ENCODE assay signal across 9 mouse cellular contexts in the genomic region with DNA sequence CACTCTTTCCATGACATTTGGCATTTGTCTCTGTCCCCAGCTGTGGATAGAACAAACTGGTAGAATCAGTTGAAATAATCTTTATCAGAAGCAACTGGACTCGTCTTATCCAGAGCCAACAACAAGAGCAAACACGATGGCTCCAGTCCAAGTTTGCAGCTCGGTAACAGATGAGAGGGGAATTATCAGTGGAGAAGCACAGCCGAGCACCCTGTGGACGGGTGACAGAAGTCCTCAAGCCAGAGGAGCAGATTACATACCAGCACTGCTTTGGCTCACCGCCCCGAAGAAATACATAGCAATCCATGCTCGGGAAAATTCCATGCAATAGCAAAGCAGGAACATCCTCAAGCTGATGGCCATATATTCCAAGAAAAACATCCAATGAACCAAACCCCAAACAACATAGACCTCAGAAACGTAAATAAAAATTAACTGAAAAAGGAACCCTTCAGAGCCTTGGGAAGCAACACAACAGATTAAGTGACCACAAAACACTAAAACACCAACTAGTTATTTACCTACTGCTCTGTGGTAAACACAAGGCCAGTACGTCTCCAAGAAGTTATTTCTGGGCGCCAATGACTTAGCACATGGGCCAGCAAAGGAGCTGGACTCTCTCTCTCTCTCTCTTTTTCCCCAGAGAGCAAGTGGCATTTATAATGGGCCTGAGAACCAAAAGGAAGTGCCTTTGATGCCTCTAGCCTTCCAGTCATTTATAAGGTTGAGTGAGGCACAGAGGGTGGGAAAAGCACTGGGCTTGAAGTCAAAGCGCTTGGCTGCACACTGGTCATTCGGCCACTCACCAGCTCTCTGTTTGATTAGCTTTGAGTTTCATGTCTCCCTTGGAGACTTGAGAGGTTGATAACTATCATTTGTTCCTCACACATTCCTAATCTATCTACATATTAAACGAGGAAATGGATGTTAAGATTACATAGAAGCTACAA.
DNase-seq lines count a peak whose midpoint lies in the region; ATAC-seq and TF ChIP-seq lines count a peak whose summit lies in the region.
"Had no signal": no experiment of that assay in that cellular context is flagged by ENCODE, and none has a peak within 500 bp of the region (broad histone marks: within the 10 kb centered on the region; RNA-seq: fewer than 3 reads in every experiment).

No protein-coding gene starts in this region.

- WGBS in heart, postnatal 0 days = 41% methylated on average over 14 of the region's 14 CpGs
- WGBS in forebrain, embryonic 10.5 days = 91% methylated on average over 14 of the region's 14 CpGs

- no peaks in the 10 kb centered on the region for H3K36me3 ChIP-seq in heart, postnatal 0 days (replicated peaks; ENCODE audit: control insufficient read depth, insufficient read depth, low read length)
- no peaks in the 10 kb centered on the region for H3K36me3 ChIP-seq in forebrain, embryonic 10.5 days (replicated peaks)
- H3K36me3 ChIP-seq: G1E had no signal

- no peaks in the 10 kb centered on the region for H3K9me3 ChIP-seq in heart, postnatal 0 days (replicated peaks; ENCODE audit: control insufficient read depth, low read length)
- no peaks in the 10 kb centered on the region for H3K9me3 ChIP-seq in forebrain, embryonic 10.5 days

- H3K27me3 ChIP-seq in heart, postnatal 0 days (ENCODE audit: control insufficient read depth, insufficient read depth, low read length) = no peaks in the 10 kb centered on the region
- H3K27me3 ChIP-seq in forebrain, embryonic 10.5 days (ENCODE audit: poor library complexity, severe bottlenecking) = no peaks in the 10 kb centered on the region

- no peak overlapping the region for H3K27ac ChIP-seq in heart, postnatal 0 days (ENCODE audit: low read depth)
- no peak overlapping the region for H3K27ac ChIP-seq in forebrain, embryonic 10.5 days

- H3K4me2 ChIP-seq in heart, postnatal 0 days (ENCODE audit: low read depth, low read length) = no peak overlapping the region

- H3K4me3 ChIP-seq in heart, postnatal 0 days (ENCODE audit: low read depth, low read length) = no peak overlapping the region
- H3K4me3 ChIP-seq in forebrain, embryonic 10.5 days = no peak overlapping the region

- no peak overlapping the region for H3K9ac ChIP-seq in heart, postnatal 0 days (replicated peaks; ENCODE audit: low read depth, low read length)

- no peak for TF ChIP-seq EP300 in heart, postnatal 0 days (IDR thresholded peaks at IDR 0.05; ENCODE audit: low read depth)

- no peaks in the 10 kb centered on the region; the same call in 1 of the 2 replicates for H3K4me1 ChIP-seq in heart, postnatal 0 days (ENCODE audit: control insufficient read depth, insufficient read depth)
- H3K4me1 ChIP-seq in forebrain, embryonic 10.5 days = no peaks in the 10 kb centered on the region

- TF ChIP-seq CTCF in heart, postnatal 0 days (IDR thresholded peaks at IDR 0.05; ENCODE audit: low read depth) = no peak

- no peak for ATAC-seq in heart, postnatal 0 days (ENCODE audit: insufficient read depth, low read depth)

- peak; percentile 2 to 62 for DNase-seq in left cerebral cortex, postnatal 10 days (ENCODE audit: extremely low spot score in 1 of 2, low spot score in 2 of 2)
- no peak for DNase-seq in left cerebral cortex, postnatal 36 days (ENCODE audit: low spot score in 2 of 2)
- DNase-seq in brain, adult 2 months (ENCODE audit: low read depth, low spot score) = peak; percentile 44
- DNase-seq in heart, postnatal 0 days (ENCODE audit: low spot score) = peak; percentile 35
- DNase-seq in lung, postnatal 10 days = peak; percentile 80
- DNase-seq in B cell, adult 2 months = no peak
- DNase-seq in thymus, postnatal 4 days = no peak
- no peak for DNase-seq in forebrain, embryonic 10.5 days (ENCODE audit: extremely low spot score, low spot score)

- intact Hi-C loops in left cerebral cortex, postnatal 10 days (cut with DNase I) = no loop called here
- intact Hi-C loops in left cerebral cortex, postnatal 36 days (cut with DNase I) = no loop called here

Comparison
In these comparisons a context has a peak if more than half of its experiments do, and no peak if none do; other contexts are left out.
1. DNase-seq: peak in left cerebral cortex, postnatal 10 days (2 of 2), brain, adult 2 months (single experiment), heart, postnatal 0 days (single experiment) and lung, postnatal 10 days (single experiment); none in left cerebral cortex, postnatal 36 days (0 of 2), B cell, adult 2 months (0 of 2), thymus, postnatal 4 days (single experiment) and forebrain, embryonic 10.5 days (single experiment).